Mouse (Mus musculus) E14TG2a.4 (cell line): ENCODE results near the gene Tmem132e.

Experiments
- CTCF ChIP-seq: conservative IDR thresholded peaks from 2 replicates; pipeline ENCODE4 v1.5.1; 2014; ENCODE audit warnings: low read length
- POU5F1 ChIP-seq: IDR thresholded peaks from 2 replicates; pipeline ENCODE4 v1.6.1; 2014; ENCODE audit warnings: low read length, borderline replicate concordance

DNA sequence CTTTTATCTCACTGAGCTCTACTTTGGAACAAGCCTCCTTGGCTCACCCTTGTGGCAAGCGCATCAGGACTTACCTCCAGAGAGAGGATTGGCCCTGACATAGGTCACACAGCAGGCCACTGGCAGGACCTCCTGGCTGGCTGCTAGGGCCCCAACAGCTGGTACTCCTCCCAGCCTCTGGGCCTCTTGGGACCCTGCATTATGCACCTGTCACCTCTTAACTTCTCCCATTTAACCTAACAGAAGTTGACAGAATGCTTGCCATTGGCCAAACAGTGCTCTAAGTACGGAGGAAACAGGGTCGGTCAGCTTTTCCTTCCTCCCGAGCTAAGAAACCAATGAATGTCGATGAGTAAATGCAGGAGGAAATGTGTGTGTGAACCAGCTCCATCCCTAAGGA, 33.2 kb downstream of the Tmem132e start:
- TF ChIP-seq CTCF (no peak), POU5F1 (no peak)
